Mouse (Mus musculus): ENCODE results near the gene Gfi1b.
A peak's percentile ranks its signal among the peaks of the same experiment; 100 is the strongest.

Gene Gfi1b

DNA sequence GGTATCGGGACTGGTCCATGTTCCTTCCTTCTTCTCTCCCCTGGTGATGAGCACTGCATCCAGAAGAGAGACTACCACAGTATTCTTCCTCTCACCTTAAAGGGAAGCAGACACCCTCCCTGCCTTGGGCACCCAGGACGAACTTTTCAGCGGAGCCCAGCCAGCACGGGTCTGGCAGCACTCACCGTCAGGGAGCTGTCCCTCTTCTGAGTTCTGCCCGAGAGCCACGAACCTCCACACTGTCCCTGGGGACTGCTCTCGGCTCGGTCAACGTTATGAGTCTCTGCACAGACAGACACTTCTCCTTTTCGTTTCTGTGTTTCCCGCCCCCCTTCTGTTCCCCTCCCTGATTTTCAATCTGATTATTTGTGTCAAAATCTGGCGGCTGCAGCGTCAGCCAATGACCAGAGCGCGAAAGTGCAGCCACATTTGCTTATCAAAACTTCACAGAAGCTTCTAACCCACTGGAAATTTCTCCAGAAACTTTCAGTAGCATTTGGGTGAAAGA is at the start of gene Gfi1b:
Gene Gfi1b, minus strand, starts transcription at position 319 of the 508 bp plus-strand sequence.
- DNase-seq (ENCODE audit: low spot score), result no peak

GRCm38 (mm10) chr2:28671438-28671837 is 49.7 kb upstream of the Gfi1b start:
- no peak for DNase-seq (ENCODE audit: low spot score)

DNA sequence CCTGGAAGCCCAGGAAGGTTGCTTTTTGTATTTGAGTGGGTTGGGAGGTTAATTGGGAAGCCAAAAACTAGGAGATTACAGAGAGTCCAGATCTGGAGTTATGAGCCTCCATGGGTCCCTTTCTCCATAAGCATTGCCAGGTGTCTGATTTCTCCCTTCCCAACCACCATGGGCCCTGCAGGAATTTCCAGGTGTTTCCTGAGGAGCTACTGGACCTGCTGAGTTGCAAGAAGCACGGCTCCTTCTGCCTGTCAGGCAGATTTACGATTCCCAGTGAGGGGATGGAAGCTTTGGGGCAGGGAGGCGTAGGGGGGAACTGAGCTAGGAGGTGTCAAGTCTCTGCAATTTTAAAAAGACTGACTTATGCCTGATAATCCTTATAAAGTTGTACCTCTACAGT is 44.0 kb upstream of the Gfi1b start:
- DNase-seq (ENCODE audit: low spot score), result no peak

- DNase-seq (ENCODE audit: low spot score), result no peak
These were observed 41.1 kb upstream of the Gfi1b start for GRCm38 (mm10) chr2:28662891-28663290.

DNA sequence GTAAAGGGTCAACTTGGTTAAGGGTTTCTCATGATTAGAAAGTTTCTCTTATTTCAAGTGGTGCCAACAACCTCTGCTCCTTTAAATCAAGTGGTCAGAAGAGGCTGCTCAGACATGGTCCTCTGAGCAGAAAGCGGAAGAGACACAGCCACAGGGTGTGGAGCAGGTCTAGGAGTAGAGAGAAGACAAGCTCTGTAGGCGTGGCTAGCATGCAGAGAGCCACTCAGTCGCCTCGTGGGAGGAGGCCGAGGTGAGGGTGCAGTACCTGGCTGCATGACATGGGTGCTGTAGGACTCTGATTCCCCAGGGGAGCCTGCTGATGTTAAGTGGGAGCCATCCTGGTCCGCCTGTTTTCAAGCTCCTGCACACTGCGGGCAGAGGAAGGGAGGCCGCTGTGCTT is 34.4 kb upstream of the Gfi1b start:
- DNase-seq (ENCODE audit: low spot score), result no peak

GRCm38 (mm10) chr2:28654295-28654694 is 32.5 kb upstream of the Gfi1b start:
- peak; percentile 13 for DNase-seq (ENCODE audit: low spot score)

DNA sequence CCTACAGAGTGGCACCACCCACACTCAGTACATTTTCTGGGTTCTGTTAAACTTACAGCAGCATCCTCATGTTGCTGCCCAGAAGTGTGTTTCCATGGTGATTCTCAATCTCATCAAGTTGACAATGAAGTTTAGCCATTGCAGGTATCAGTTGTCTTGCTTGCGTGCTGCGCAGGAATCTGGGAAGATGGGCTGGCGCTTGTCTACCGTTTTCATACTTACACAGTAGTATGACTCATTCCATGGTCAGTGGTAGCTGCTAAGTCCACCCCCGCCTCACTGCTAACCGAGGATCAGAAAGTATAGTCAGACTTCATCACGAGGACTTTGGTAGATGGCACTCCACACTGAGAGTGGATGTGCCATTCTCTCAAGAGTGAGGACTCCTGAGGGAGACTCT is 31.6 kb upstream of the Gfi1b start:
- DNase-seq (ENCODE audit: low spot score), result no peak

DNA sequence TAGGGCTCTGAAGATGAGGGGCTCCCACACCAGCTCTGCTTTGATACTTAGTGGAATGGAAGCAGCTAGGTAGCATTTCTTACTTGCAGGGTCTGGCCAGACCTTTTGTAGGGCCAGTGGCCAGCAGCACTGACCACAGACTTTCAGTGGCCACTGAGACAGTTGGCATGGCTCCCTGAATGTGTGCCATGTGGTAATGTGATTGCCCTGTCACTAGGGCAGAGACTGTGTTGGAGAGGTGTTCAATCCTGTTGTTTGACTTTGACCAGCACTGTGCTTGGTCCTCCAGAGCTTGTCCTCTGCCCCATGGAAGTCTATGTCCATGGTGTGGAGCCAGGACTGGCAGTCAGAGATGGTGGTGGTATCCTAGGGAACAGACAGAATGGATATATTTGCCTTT is 28.7 kb upstream of the Gfi1b start:
- no peak for DNase-seq (ENCODE audit: low spot score)

DNA sequence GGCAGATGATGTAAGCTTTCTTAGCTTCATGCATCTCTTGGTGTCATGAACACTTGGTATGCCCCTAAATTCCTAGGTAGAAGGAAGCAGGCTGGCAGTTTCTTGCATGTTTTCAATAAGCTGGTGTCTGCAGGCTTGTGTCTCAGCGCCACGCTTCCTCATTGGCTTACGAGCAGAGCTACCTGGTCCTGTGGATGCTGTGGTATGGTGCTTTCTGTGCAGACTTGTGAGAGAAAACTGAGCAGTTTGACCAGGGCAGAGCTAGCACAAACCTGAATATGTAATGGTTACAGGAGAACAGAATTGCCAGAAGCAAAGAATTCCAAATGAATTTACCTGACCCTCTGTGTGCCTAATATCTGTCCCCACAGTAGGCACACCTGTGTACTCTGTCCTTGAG is 21.3 kb upstream of the Gfi1b start:
- no peak for DNase-seq (ENCODE audit: low spot score)

- no peak for DNase-seq (ENCODE audit: low spot score)
These were observed 19.7 kb upstream of the Gfi1b start for GRCm38 (mm10) chr2:28641435-28641941.

GRCm38 (mm10) chr2:28640461-28641424 is 19.0 kb upstream of the Gfi1b start, which contains the start of gene Tsc1:
Tsc1 (plus strand) TSS chr2:28641228.
- DNase-seq (ENCODE audit: low spot score), result peak; percentile 94

GRCm38 (mm10) chr2:28639794-28640193 is 18.0 kb upstream of the Gfi1b start:
- peak; percentile 39 for DNase-seq (ENCODE audit: low spot score)

- no peak for DNase-seq (ENCODE audit: low spot score)
These were observed 17.1 kb upstream of the Gfi1b start for GRCm38 (mm10) chr2:28638886-28639285.

DNA sequence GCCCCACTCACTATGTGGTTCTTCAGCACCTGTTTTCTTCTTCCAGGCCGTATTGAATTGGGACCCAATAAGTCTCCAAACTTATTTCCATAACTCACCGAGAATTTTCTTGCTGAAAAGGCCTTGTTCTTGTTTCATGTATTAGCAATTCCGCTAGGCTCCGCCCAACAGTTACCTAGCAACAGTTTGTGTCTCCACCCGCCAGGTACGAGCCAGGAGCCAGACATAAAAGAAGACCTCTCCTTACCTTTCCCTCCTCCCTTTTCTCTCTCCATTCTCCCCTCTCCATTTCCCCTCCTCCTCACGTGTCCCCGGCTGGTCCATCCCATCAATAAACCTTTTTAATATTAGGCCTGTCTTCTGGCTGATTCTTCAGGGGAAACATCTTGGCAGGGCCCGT is 16.6 kb upstream of the Gfi1b start:
- no peak for DNase-seq (ENCODE audit: low spot score)

- no peak for DNase-seq (ENCODE audit: low spot score)
These were observed 15.5 kb upstream of the Gfi1b start for GRCm38 (mm10) chr2:28637106-28637845.

- DNase-seq (ENCODE audit: low spot score), result no peak
These were observed 13.4 kb upstream of the Gfi1b start for GRCm38 (mm10) chr2:28635199-28635598.

GRCm38 (mm10) chr2:28633136-28633535 is 11.4 kb upstream of the Gfi1b start:
- DNase-seq (ENCODE audit: low spot score), result no peak

DNA sequence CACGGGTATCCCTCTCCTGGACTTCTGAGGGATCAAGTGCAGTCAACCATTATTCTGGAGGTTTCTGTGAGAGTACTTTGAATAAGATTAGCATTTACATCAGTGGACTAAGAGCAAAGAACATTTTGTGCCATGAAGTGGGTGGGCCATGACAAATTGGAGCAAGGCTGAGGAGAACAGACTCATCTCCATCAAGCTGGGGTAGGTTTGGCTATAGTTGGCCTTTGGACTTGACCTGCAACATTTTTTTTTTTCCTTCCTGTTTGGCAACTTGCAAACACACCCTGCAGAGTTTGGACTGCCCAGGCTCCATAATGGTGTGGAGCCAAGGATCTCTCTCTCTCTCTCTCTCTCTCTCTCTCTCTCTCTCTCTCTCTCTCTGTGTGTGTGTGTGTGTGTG is 10.8 kb upstream of the Gfi1b start:
- DNase-seq (ENCODE audit: low spot score), result no peak

DNA sequence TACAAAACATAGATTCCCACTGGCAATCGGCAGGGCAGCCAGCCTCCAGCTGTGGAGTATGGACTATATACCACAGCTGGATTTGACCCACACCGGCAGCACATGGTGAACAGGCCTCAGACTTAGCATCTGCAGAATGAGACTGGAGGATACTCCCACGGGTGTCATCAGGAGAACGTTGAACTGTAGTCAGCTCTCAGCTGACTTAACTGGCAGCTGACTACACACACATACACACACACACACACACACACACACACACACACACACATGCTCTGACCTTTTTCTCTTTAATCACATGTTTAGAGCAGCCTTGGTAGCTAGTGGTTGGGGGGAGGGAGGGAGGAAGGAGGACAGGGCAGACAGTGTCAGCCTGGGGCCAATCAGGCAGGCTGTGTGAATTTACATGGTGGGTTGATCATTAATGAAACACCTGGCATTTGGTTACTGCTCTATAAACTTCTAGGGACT is 8.2 kb upstream of the Gfi1b start:
- no peak for DNase-seq (ENCODE audit: low spot score)

- no peak for DNase-seq (ENCODE audit: low spot score)
These were observed 6.3 kb upstream of the Gfi1b start for GRCm38 (mm10) chr2:28628053-28628452.

DNA sequence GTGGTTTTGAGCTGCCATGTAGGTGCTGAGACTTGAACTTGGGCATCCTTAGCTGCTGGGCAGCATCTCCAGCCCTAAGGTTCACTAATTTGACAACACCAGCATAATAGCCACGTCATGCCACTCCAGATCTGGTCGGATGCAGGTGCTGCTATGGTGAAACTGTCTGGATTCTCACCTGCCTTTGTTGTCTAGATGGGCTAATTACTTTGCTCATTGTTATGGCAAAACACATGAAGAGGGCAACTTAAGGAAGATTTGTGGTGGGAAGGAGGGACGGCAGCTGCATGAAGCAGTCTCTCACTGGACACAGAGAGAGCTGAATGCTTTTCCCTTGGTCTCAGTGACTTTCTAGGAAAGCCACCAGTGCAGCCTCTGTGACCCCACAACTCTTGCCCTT is 4.3 kb upstream of the Gfi1b start:
- DNase-seq (ENCODE audit: low spot score), result no peak

DNA sequence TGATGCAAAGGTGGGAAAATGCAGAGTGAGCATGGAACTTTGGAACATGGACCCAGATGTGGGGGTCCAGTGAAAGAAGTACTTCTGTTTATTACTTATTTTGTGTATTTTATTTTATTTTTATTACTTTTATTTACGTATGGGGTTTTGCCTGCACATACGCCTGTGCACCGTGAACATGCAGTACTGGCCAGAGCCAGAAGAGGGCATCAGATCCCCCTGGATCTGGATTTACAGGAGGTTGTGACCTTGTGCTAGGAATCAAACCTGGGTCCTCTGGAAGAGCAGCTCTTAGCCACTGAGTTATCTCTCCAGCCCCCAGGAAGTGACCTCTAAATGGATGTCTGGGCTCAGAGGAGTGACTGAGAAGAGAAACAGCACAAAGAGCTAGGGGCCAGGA is 3.1 kb upstream of the Gfi1b start:
- DNase-seq (ENCODE audit: low spot score), result no peak
